Mouse (Mus musculus): ENCODE results near the gene Azi2. TPM values are rescaled to one million over a fixed set of nuclear protein-coding genes. Genes with fewer than 3 reads are reported as not detected.

The Azi2 gene
- polyA plus RNA-seq, 1 experiment from 2014 or later: 58.4 TPM

- no peak overlapping the region for H3K4me2 ChIP-seq (replicated peaks; ENCODE audit: low read depth, low read length)
These were observed 2.4 kb downstream of the Azi2 start for GRCm38 (mm10) chr9:118042738-118043137.

GRCm38 (mm10) chr9:118043581-118043980 lies 3.3 kb downstream of the Azi2 start:
- Histone ChIP-seq H3K4me1 (ENCODE audit: insufficient read depth, low read depth, low read length) (peaks cover 6% of the 10 kb centered on the region; the same call in 1 of the 2 replicates), H3K36me3 (ENCODE audit: insufficient read depth, low read length) (0 out of 2 replicates have a peak, but pooled peaks cover 3% of the 10 kb centered on the region), H3K4me3 (ENCODE audit: low read depth, low read length) (no peak overlapping the region), H3K4me2 (replicated peaks; ENCODE audit: low read depth, low read length) (no peak overlapping the region), H3K9me3 (ENCODE audit: low read length) (no peaks in the 10 kb centered on the region), H3K27ac (ENCODE audit: low read length) (no peak overlapping the region), H3K27me3 (replicated peaks; ENCODE audit: insufficient read depth, low read length) (no peaks in the 10 kb centered on the region), H3K9ac (replicated peaks; ENCODE audit: low read depth) (no peak overlapping the region)
- DNase-seq (ENCODE audit: low spot score) (no peak), ATAC-seq (no peak)
- TF ChIP-seq CTCF (IDR thresholded peaks at IDR 0.05): no peak
- no peak for TF ChIP-seq EP300 (IDR thresholded peaks at IDR 0.05)
- WGBS: 90% methylated on average over 3 of the region's 3 CpGs

More at GRCm38 (mm10) chr9:118042738-118043137, 2.4 kb downstream of the Azi2 start:
- Histone ChIP-seq H3K9me3 (ENCODE audit: low read length) (no peaks in the 10 kb centered on the region), H3K27me3 (replicated peaks; ENCODE audit: insufficient read depth, low read length) (no peaks in the 10 kb centered on the region), H3K27ac (ENCODE audit: low read length) (no peak overlapping the region), H3K4me1 (ENCODE audit: insufficient read depth, low read depth, low read length) (peaks cover 6% of the 10 kb centered on the region; the same call in 1 of the 2 replicates), H3K36me3 (ENCODE audit: insufficient read depth, low read length) (no peaks in the 10 kb centered on the region), H3K4me3 (ENCODE audit: low read depth, low read length) (no peak overlapping the region), H3K9ac (replicated peaks; ENCODE audit: low read depth) (no peak overlapping the region)
- no peak for TF ChIP-seq EP300 (IDR thresholded peaks at IDR 0.05)
- TF ChIP-seq CTCF (IDR thresholded peaks at IDR 0.05): no peak
- ATAC-seq: no peak
- no peak for DNase-seq (ENCODE audit: low spot score)
- WGBS: 71% methylated on average over 4 of the region's 4 CpGs

DNA sequence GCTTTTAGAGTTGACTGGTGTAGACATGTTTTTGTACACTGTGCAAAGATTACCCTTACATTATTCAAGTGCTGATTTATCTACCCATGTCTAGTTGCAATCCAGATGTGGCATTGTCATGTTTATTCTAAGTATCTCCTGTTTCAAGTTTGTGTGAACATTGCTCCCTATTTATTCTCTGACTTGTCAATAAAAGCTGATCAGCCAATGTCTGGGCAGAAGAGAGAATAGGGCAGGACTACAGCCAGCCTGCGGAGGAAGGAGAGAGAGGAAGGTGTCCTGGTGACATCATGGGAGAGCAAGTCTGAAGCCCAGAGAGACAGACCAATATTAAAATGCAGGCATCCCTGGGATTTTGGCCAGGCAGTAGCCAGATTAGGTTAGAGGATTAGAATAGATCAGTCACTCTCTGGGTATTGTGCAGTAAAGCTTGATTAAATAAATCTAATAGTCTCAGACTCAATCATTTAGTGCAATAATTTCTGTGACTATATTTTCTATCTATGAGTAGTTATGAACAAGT lies 4.8 kb downstream of the Azi2 start:
- 73% methylated on average over 1 of the region's 1 CpGs for WGBS

DNA sequence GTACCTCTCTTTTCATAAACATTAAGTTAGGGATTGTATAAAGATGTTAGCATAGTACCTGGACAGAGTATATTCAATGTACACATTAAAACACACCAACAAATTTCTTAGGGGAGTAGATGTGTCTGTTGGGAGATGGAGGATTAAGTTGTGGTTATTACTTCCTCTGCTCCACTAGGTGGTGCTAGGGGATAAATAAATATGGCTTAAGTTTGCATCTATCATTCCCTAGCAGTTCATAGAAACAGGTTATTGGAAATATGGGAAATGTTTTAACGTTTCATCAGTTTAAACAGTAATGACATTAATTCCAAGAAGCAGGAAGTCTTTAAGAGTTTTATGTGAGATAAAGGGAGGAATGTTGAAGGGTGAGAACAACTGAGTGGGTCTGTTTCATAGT lies 13.0 kb downstream of the Azi2 start:
- ATAC-seq (no peak), DNase-seq (ENCODE audit: low spot score) (peak; percentile 80)
- Histone ChIP-seq H3K4me1 (ENCODE audit: insufficient read depth, low read depth, low read length) (no peaks in the 10 kb centered on the region), H3K36me3 (ENCODE audit: insufficient read depth, low read length) (peaks cover 34% of the 10 kb centered on the region), H3K27me3 (replicated peaks; ENCODE audit: insufficient read depth, low read length) (no peaks in the 10 kb centered on the region), H3K9ac (replicated peaks; ENCODE audit: low read depth) (no peak overlapping the region), H3K27ac (ENCODE audit: low read length) (no peak overlapping the region), H3K4me2 (replicated peaks; ENCODE audit: low read depth, low read length) (no peak overlapping the region), H3K4me3 (ENCODE audit: low read depth, low read length) (no peak overlapping the region), H3K9me3 (ENCODE audit: low read length) (no peaks in the 10 kb centered on the region)
- TF ChIP-seq EP300 (IDR thresholded peaks at IDR 0.05): no peak
- peak; percentile 71 for TF ChIP-seq CTCF (IDR thresholded peaks at IDR 0.05)
- 25% methylated on average over 1 of the region's 1 CpGs for WGBS

More for the DNA sequence above, 4.8 kb downstream of the Azi2 start:
- no peak for TF ChIP-seq CTCF (IDR thresholded peaks at IDR 0.05)
- TF ChIP-seq EP300 (IDR thresholded peaks at IDR 0.05): no peak
- no peaks in the 10 kb centered on the region for H3K9me3 ChIP-seq (ENCODE audit: low read length)
- H3K27me3 ChIP-seq (replicated peaks; ENCODE audit: insufficient read depth, low read length): no peaks in the 10 kb centered on the region
- H3K36me3 ChIP-seq (ENCODE audit: insufficient read depth, low read length): 0 out of 2 replicates have a peak, but pooled peaks cover 6% of the 10 kb centered on the region
- DNase-seq (ENCODE audit: low spot score) (no peak), ATAC-seq (no peak)
- H3K27ac ChIP-seq (ENCODE audit: low read length): no peak overlapping the region
- H3K4me2 ChIP-seq (replicated peaks; ENCODE audit: low read depth, low read length): no peak overlapping the region
- no peak overlapping the region for H3K4me3 ChIP-seq (ENCODE audit: low read depth, low read length)
- H3K4me1 ChIP-seq (ENCODE audit: insufficient read depth, low read depth, low read length): peaks cover 6% of the 10 kb centered on the region; the same call in 1 of the 2 replicates
- no peak overlapping the region for H3K9ac ChIP-seq (replicated peaks; ENCODE audit: low read depth)

DNA sequence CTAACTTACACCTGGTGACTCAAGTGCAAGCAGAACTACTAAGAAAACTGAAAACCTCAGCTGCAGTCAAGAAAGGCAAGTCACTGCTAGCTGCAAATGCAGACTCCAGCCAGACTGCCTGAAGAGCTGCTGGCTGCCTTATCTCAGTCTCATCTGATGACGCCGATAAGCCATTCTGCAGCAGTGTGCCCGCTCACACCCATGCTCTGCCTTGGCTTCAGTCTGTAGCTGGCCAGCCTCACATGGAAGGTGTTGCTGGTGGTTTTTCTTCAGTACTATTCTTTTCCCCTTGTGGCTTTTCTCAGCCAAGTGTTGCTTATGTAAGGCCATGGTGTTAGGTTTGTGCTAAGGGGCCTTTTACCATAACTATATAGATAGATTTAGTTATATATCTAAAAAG lies 18.8 kb downstream of the Azi2 start:
- Histone ChIP-seq H3K4me2 (replicated peaks; ENCODE audit: low read depth, low read length) (no peak overlapping the region), H3K27me3 (replicated peaks; ENCODE audit: insufficient read depth, low read length) (no peaks in the 10 kb centered on the region), H3K4me3 (ENCODE audit: low read depth, low read length) (no peak overlapping the region), H3K27ac (ENCODE audit: low read length) (no peak overlapping the region), H3K4me1 (ENCODE audit: insufficient read depth, low read depth, low read length) (no peaks in the 10 kb centered on the region), H3K9ac (replicated peaks; ENCODE audit: low read depth) (no peak overlapping the region), H3K36me3 (ENCODE audit: insufficient read depth, low read length) (peaks cover 25% of the 10 kb centered on the region; the same call in 1 of the 2 replicates), H3K9me3 (ENCODE audit: low read length) (no peaks in the 10 kb centered on the region)
- 74% methylated on average over 3 of the region's 3 CpGs for WGBS
- no peak for DNase-seq (ENCODE audit: low spot score)
- TF ChIP-seq EP300 (IDR thresholded peaks at IDR 0.05) (no peak), CTCF (IDR thresholded peaks at IDR 0.05) (no peak)
- no peak for ATAC-seq

GRCm38 (mm10) chr9:118070442-118070841 lies 30.1 kb downstream of the Azi2 start:
- WGBS: 88% methylated on average over 6 of the region's 6 CpGs
- H3K4me1 ChIP-seq (ENCODE audit: insufficient read depth, low read depth, low read length): no peaks in the 10 kb centered on the region
- no peak overlapping the region for H3K27ac ChIP-seq (ENCODE audit: low read length)
- no peak overlapping the region for H3K4me3 ChIP-seq (ENCODE audit: low read depth, low read length)
- no peaks in the 10 kb centered on the region for H3K9me3 ChIP-seq (ENCODE audit: low read length)
- DNase-seq (ENCODE audit: low spot score): no peak
- no peak for ATAC-seq
- peaks cover 22% of the 10 kb centered on the region; the same call in 1 of the 2 replicates for H3K36me3 ChIP-seq (ENCODE audit: insufficient read depth, low read length)
- no peaks in the 10 kb centered on the region for H3K27me3 ChIP-seq (replicated peaks; ENCODE audit: insufficient read depth, low read length)
- no peak overlapping the region for H3K4me2 ChIP-seq (replicated peaks; ENCODE audit: low read depth, low read length)
- no peak for TF ChIP-seq EP300 (IDR thresholded peaks at IDR 0.05)
- no peak for TF ChIP-seq CTCF (IDR thresholded peaks at IDR 0.05)
- H3K9ac ChIP-seq (replicated peaks; ENCODE audit: low read depth): no peak overlapping the region
